Mouse (Mus musculus): ENCODE results near the gene Trmt112. TPM values are rescaled to one million over a fixed set of nuclear protein-coding genes. Genes with fewer than 3 reads are reported as not detected.
A peak's percentile ranks its signal among the peaks of the same experiment; 100 is the strongest.

The Trmt112 gene
- total RNA-seq, 2 experiments from 2014 or later: 48.4 to 49.3 TPM

GRCm38 (mm10) chr19:6934195-6934977 is 24.9 kb downstream of the Trmt112 start, which contains the start of gene Kcnk4:
Gene Kcnk4 (minus strand): TSS chr19:6934515.
- no peak for TF ChIP-seq CTCF (conservative IDR thresholded peaks at IDR 0.05)
- no peak for DNase-seq (ENCODE audit: low spot score in 2 of 2)
- Histone ChIP-seq H3K27ac (peak within 1 kb of the TSS; percentile 85), H3K4me3 (peak within 1 kb of the TSS; percentile 64)

DNA sequence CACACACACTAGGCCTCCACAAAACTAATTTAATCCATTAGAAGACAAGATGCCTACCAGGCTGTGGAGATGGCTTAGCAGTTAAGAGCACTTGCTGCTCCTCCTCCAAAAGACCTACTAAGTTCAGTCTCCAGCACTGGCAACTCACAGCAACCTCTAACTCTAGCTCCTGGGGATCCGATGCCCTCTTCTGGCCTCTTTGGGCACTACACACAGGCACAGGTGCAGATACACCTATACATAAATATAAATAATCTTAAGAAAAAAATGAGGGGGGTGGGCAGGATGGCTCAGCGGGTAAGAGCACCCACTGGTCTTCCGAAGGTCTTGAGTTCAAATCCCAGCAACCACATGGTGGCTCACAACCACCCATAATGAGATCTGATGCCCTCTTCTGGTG is 26.8 kb downstream of the Trmt112 start:
- H3K27ac ChIP-seq: no peak overlapping the region
- no peak overlapping the region for H3K4me3 ChIP-seq
- peak; percentile 73 for TF ChIP-seq CTCF (conservative IDR thresholded peaks at IDR 0.05)
- no peak for DNase-seq (ENCODE audit: low spot score in 2 of 2)

DNA sequence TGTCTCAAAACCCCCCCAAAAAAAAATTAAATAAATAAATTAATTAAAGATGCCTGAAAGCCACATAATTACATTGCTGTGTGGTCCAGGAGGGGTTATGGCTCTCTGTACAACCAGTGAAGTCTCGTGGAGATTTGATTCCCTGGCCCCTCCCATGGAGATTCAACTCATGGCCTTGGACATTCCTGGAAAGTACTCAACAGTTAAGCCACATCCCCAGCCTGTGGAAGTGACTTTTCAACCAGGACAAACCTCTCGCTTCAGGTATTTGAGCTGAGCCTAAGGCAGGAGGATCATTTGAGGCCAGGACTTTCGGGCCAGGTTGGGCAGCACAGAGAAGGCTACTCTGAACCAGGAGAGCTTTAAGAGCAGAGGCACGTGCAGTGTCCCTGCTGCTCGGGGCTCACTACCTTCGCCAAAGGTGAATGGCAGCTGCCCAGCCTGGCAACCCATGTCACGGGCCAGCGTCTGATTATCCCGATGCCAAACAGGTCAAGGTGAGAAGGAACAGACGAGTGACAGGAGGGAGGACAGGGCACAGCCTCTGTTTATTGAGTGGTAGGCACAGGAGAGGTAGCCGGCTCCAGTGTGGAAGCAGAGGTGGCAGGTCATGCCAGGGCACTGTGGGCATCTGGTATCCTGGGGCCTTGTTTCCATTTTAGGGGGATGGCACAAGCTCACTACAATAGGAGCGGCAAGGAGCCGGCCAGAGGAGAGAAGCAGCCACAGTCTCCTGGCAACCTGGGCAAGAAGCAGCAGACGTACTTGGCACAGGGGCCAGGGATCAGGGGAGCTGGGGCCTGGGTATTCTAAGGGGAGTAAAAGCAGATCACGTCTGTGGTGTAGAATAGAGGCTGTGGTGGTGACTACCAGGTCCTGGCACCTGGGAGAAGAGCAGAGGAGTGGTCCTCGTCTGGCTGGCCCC is 28.3 kb downstream of the Trmt112 start:
- no peak for TF ChIP-seq CTCF (conservative IDR thresholded peaks at IDR 0.05)
- no peak overlapping the region for H3K27ac ChIP-seq
- no peak overlapping the region; the same call in 1 of the 2 replicates for H3K4me3 ChIP-seq
- no peak for DNase-seq (ENCODE audit: low spot score in 2 of 2)

GRCm38 (mm10) chr19:6939106-6940002 is 29.9 kb downstream of the Trmt112 start:
- DNase-seq (ENCODE audit: low spot score in 2 of 2): no peak
- H3K4me3 ChIP-seq: peak overlapping the region; percentile 81
- TF ChIP-seq CTCF (conservative IDR thresholded peaks at IDR 0.05): no peak
- peak overlapping the region; percentile 98 for H3K27ac ChIP-seq

- DNase-seq (ENCODE audit: low spot score in 2 of 2): no peak
- Histone ChIP-seq H3K27ac (peak overlapping the region; percentile 98), H3K4me3 (peak overlapping the region; percentile 81)
- no peak for TF ChIP-seq CTCF (conservative IDR thresholded peaks at IDR 0.05)
Measured at GRCm38 (mm10) chr19:6940396-6941351, 31.2 kb downstream of the Trmt112 start.

DNA sequence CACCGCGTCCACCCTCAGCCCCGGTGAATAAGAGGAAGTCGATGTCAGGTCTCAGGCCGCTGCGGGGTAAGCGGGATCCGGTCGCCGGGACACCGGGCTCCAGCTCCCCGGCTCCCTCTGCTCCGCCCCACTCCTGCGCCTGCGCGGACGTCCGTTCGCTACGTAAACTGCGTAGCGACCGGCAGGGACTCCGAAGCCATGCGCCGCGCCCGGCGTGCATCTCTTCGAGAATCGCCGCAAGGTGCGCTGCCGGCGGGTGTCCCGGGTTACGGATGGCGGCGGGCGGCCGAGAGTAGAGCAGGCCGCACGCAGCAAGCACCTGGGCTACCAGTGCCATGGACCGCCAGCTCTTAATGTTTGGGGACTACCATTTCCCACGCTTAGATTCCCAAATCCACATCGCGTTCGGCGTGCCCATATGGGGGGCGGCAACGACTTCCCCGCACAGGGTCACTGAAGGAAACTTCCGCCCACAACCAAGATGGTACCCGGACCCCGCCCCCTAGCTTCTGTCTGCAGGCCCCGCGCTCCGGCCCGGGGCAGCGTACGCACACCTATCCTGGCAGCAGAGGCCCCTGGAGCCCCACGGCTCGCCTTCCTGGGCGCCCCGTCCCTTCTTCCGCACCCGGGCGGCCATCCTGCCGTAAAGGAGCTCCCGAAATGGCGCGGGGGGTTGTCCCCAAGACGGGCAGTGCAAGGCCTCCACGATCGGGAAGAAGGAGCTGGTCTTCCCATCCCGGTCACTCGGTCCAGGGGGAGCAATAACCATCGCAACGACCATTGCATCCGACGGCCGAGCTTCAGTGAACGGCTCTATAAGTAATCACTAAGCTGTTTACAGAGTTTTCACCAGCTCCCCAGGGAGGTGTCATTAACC is 32.1 kb downstream of the Trmt112 start, which contains the start of gene Bad:
Gene Bad, plus strand, starts transcription at position 490 of the 877 bp plus-strand sequence.
- peak; percentile 33; the same call in 1 of the 2 replicates for TF ChIP-seq CTCF (conservative IDR thresholded peaks at IDR 0.05)
- DNase-seq (ENCODE audit: low spot score in 2 of 2): peak; percentile 89 to 96
- Histone ChIP-seq H3K4me3 (peak within 1 kb of the TSS; percentile 81), H3K27ac (peak within 1 kb of the TSS; percentile 98)

GRCm38 (mm10) chr19:6942249-6942691 is 32.8 kb downstream of the Trmt112 start, which contains the start of gene Gpr137:
Gene Gpr137 (minus strand): TSS chr19:6942480.
- TF ChIP-seq CTCF (conservative IDR thresholded peaks at IDR 0.05): no peak; the same call in 1 of the 2 replicates

DNA sequence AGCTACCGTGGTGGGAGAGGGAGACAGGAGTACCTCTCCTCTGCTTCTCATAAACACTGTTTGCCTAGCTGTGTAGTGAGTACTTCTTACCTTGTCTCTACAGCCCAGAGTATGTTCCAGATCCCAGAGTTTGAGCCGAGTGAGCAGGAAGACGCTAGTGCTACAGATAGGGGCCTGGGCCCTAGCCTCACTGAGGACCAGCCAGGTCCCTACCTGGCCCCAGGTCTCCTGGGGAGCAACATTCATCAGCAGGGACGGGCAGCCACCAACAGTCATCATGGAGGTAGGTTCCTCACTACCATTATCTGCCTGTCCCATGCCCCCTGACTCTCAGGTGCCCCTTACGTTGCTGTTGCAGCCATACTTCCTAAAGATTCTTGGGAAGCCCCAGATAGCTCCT is 33.3 kb downstream of the Trmt112 start:
- peak overlapping the region; percentile 81 for H3K4me3 ChIP-seq
- no peak for DNase-seq (ENCODE audit: low spot score in 2 of 2)
- no peak for TF ChIP-seq CTCF (conservative IDR thresholded peaks at IDR 0.05)

More at GRCm38 (mm10) chr19:6942249-6942691, 32.8 kb downstream of the Trmt112 start, which contains the start of gene Gpr137:
- H3K4me3 ChIP-seq: peak within 1 kb of the TSS; percentile 81
- H3K27ac ChIP-seq: peak within 1 kb of the TSS; percentile 98
- peak; percentile 95 for DNase-seq (ENCODE audit: low spot score in 2 of 2)

GRCm38 (mm10) chr19:6943709-6944108 is 34.2 kb downstream of the Trmt112 start:
- H3K4me3 ChIP-seq: no peak overlapping the region
- no peak for TF ChIP-seq CTCF (conservative IDR thresholded peaks at IDR 0.05)
- no peak for DNase-seq (ENCODE audit: low spot score in 2 of 2)
- no peak overlapping the region for H3K27ac ChIP-seq

More for the DNA sequence above, 33.3 kb downstream of the Trmt112 start:
- peak overlapping the region; percentile 98 for H3K27ac ChIP-seq

DNA sequence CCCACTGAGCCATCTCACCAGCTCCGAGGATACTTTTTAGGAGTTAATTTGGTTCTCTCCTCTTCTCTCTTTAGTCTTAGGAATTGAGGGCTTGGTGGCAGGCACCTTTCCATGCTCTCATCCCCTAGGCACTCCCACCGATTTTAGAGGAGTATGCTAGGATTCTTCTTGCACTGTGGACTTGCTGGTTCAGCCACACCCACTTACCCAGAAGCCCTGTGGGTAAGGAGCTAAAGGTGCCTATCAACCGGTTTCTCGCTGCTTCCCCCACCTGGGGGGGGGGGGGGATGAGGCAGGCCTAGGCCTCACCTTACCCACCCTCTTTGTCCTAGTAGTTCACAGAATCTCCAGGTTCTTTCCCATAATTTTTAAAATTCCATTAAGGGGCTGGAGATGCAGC is 38.2 kb downstream of the Trmt112 start:
- H3K27ac ChIP-seq: no peak overlapping the region
- no peak for DNase-seq (ENCODE audit: low spot score in 2 of 2)
- TF ChIP-seq CTCF (conservative IDR thresholded peaks at IDR 0.05): no peak
- no peak overlapping the region for H3K4me3 ChIP-seq

Measured in layer of hippocampus, adult 2 months (tissue).